20 mouse cellular contexts compared by ENCODE assay signal in genomic region chr7:144324861-144325260, GRCm38 (mm10).
A peak's percentile ranks its signal among the peaks of the same experiment; 100 is the strongest.
DNase-seq lines count a peak whose midpoint lies in the region; TF ChIP-seq lines count a peak whose summit lies in the region.
"Had no signal": no experiment of that assay in that cellular context is flagged by ENCODE, and none has a peak within 500 bp of the region (broad histone marks: within the 10 kb centered on the region; RNA-seq: fewer than 3 reads in every experiment).

No protein-coding gene starts in this region.

- H3K27ac ChIP-seq in left cerebral cortex, adult 2 months = peak overlapping the region; percentile 90
- peak overlapping the region; percentile 66 for H3K27ac ChIP-seq in cortical plate, adult 2 months (ENCODE audit: insufficient read depth, low read length)
- H3K27ac ChIP-seq: embryonic facial prominence, embryonic 13.5 days; embryonic facial prominence, embryonic 15.5 days; forebrain, embryonic 10.5 days; forebrain, embryonic 12.5 days had no signal

- intact Hi-C loops in left cerebral cortex, adult 2 months (cut with DNase I) = loop anchor here (2.0 to 5.0 kb wide), 2 partner anchors 40 to 108 kb away; no protein-coding TSS in a partner anchor
- intact Hi-C loops in left cerebral cortex, postnatal 4 days (cut with DNase I) = no loop called here

- peaks cover 40% of the 10 kb centered on the region for H3K4me1 ChIP-seq in cortical plate, adult 2 months (ENCODE audit: control insufficient read depth, insufficient read depth, low read length)
- H3K4me1 ChIP-seq: embryonic facial prominence, embryonic 13.5 days; embryonic facial prominence, embryonic 15.5 days; forebrain, embryonic 10.5 days; forebrain, embryonic 12.5 days had no signal

- DNase-seq in adrenal gland, adult 2 months = peak; percentile 22
- DNase-seq in adrenal gland, postnatal 4 days (ENCODE audit: low spot score in 2 of 2) = no peak
- no peak for DNase-seq in left cerebral cortex, adult 2 months (ENCODE audit: extremely low spot score in 1 of 2, low spot score in 2 of 2)
- DNase-seq in left cerebral cortex, postnatal 4 days = no peak
- DNase-seq in urinary bladder, postnatal 14 days (ENCODE audit: low spot score) = no peak
- DNase-seq in thymus, postnatal 10 days (ENCODE audit: low spot score in 2 of 2) = no peak
- DNase-seq: adrenal gland, adult 8-10 months; adrenal gland, postnatal 14 days; adrenal gland, postnatal 36 days; B cell, adult 2 months; cerebellum, adult 11-12 months; cerebellum, adult 2 months; cerebellum, adult 9-10 months; embryo, embryonic 11 days had no signal

- no peak for TF ChIP-seq POLR2A in cortical plate, adult 2 months (IDR thresholded peaks at IDR 0.05; ENCODE audit: extremely low read depth, insufficient read depth, low read length)

- no peak overlapping the region for H3K4me3 ChIP-seq in left cerebral cortex, adult 2 months
- H3K4me3 ChIP-seq in cortical plate, adult 2 months (ENCODE audit: insufficient read depth, low read length) = no peak overlapping the region
- H3K4me3 ChIP-seq: embryonic facial prominence, embryonic 13.5 days; embryonic facial prominence, embryonic 15.5 days; erythroblast, embryonic 14.5 days; forebrain, embryonic 10.5 days; forebrain, embryonic 12.5 days had no signal

- TF ChIP-seq CTCF in left cerebral cortex, adult 2 months (IDR thresholded peaks at IDR 0.05) = no peak
- TF ChIP-seq CTCF in cortical plate, adult 2 months (IDR thresholded peaks at IDR 0.05; ENCODE audit: extremely low read depth, insufficient read depth, low read length) = no peak
